Mouse (Mus musculus): ENCODE results near the gene Sirt4.
"Not testable (repeated sequence)": the region's sequence is repeated elsewhere in the genome, so short reads cannot be mapped to it uniquely, and the experiment has no call there.

The Sirt4 gene

GRCm38 (mm10) chr5:115470766-115471531, 13.6 kb downstream of the Sirt4 start:
- no peak for DNase-seq (ENCODE audit: low spot score)

- DNase-seq (ENCODE audit: low spot score): no peak
Observed at GRCm38 (mm10) chr5:115469791-115470190, 14.7 kb downstream of the Sirt4 start.

GRCm38 (mm10) chr5:115465642-115466420, 18.7 kb downstream of the Sirt4 start, which contains the start of gene Pla2g1b:
TSS of gene Pla2g1b (plus strand) at chr5:115466262.
- DNase-seq (ENCODE audit: low spot score): no peak

GRCm38 (mm10) chr5:115464408-115465115, 20.0 kb downstream of the Sirt4 start:
- DNase-seq (ENCODE audit: low spot score): no peak

- no peak for DNase-seq (ENCODE audit: low spot score)
Observed at GRCm38 (mm10) chr5:115458918-115459317, 25.6 kb downstream of the Sirt4 start.

- no peak for DNase-seq (ENCODE audit: low spot score)
Observed at GRCm38 (mm10) chr5:115455838-115456237, 28.7 kb downstream of the Sirt4 start.

GRCm38 (mm10) chr5:115454422-115455090, 30.0 kb downstream of the Sirt4 start:
- no peak for DNase-seq (ENCODE audit: low spot score)

- DNase-seq (ENCODE audit: low spot score): no peak
Observed at GRCm38 (mm10) chr5:115450410-115451317, 33.9 kb downstream of the Sirt4 start.

GRCm38 (mm10) chr5:115449247-115449646, 35.3 kb downstream of the Sirt4 start:
- DNase-seq (ENCODE audit: low spot score): no peak

- no peak for DNase-seq (ENCODE audit: low spot score)
Observed at GRCm38 (mm10) chr5:115447108-115447507, 37.4 kb downstream of the Sirt4 start.

- DNase-seq (ENCODE audit: low spot score): no peak
Observed at GRCm38 (mm10) chr5:115444130-115444529, 40.4 kb downstream of the Sirt4 start.

GRCm38 (mm10) chr5:115442663-115443062, 41.9 kb downstream of the Sirt4 start:
- not testable (repeated sequence) for DNase-seq (ENCODE audit: low spot score)

GRCm38 (mm10) chr5:115441205-115441849, 43.2 kb downstream of the Sirt4 start:
- DNase-seq (ENCODE audit: low spot score): peak; percentile 89

- no peak for DNase-seq (ENCODE audit: low spot score)
Observed at GRCm38 (mm10) chr5:115438667-115439066, 45.9 kb downstream of the Sirt4 start.

GRCm38 (mm10) chr5:115437945-115438315, 46.6 kb downstream of the Sirt4 start:
- no peak for DNase-seq (ENCODE audit: low spot score)

- DNase-seq (ENCODE audit: low spot score): no peak
Observed at GRCm38 (mm10) chr5:115437242-115437944, 47.1 kb downstream of the Sirt4 start.

GRCm38 (mm10) chr5:115436421-115437124, 48.0 kb downstream of the Sirt4 start:
- peak; percentile 39 for DNase-seq (ENCODE audit: low spot score)

- DNase-seq (ENCODE audit: low spot score): no peak
Observed at GRCm38 (mm10) chr5:115435755-115436379, 48.7 kb downstream of the Sirt4 start.

Data from layer of hippocampus, adult 9-10 months (tissue).